Mouse (Mus musculus) heart, adult 10 weeks (tissue): ENCODE measurements around the gene Asb11. TPM values are rescaled to one million over a fixed set of nuclear protein-coding genes. Genes with fewer than 3 reads are reported as not detected.

ENCODE experiments used
- polyA plus RNA-seq: library from polyadenylated mRNA; stranded (reverse); fragments of 350-450 nt; fragmentation: Illumina TruSeq; extraction: RNeasy Lipid Tissue Mini Kit (QIAGEN cat#74804); gene quantifications from one replicate; pipeline ENCODE4 v1.2.3, GENCODE M21; 2014; ENCODE audit warnings: low read depth, low replicate concordance

Asb11 gene
- polyA plus RNA-seq: 269 TPM

GRCm38 (mm10) chrX:164436709-164437108 lies at the start of gene Asb11:
Gene Asb11, plus strand, starts transcription at chrX:164436994.

GRCm38 (mm10) chrX:164419471-164419939 lies 17.3 kb upstream of the Asb11 start, which contains the start of gene Piga:
Gene Piga, plus strand, starts transcription at chrX:164419787.

GRCm38 (mm10) chrX:164505709-164506498 lies 69.1 kb downstream of the Asb11 start, which contains the start of gene Asb9:
Gene Asb9, plus strand, starts transcription at chrX:164506327.

Other genes with a start within 250 kb of the Asb11 start
- gene Bmx, start 178.8 kb upstream of the Asb11 start, polyA plus RNA-seq: 3.5 TPM
- gene Pir, start 167.6 kb upstream of the Asb11 start, polyA plus RNA-seq: 11.8 TPM
- 2.7 TPM for gene Vegfd, start 63.6 kb upstream of the Asb11 start, polyA plus RNA-seq
- 3.6 TPM for gene Piga, start 17.2 kb upstream of the Asb11 start, polyA plus RNA-seq
- not detected for gene Asb9, start 69.3 kb downstream of the Asb11 start, polyA plus RNA-seq